Mouse (Mus musculus) lung, postnatal 14 days (tissue): ENCODE measurements at regions not wholly inside any gene's neighbourhood (a gene's known extent, or its start where the extent isn't known, plus 50 kb on each side); places are given as distances from the start of the nearest gene placed in this dataset.
A peak's percentile ranks its signal among the peaks of the same experiment; 100 is the strongest.

ENCODE experiments used
- DNase-seq: peaks from one replicate; pipeline ENCODE4 v3.0.0; 2021

GRCm38 (mm10) chr6:35458250-35458649, 81.4 kb downstream of the Mtpn start:
- no peak for DNase-seq

GRCm38 (mm10) chr6:35445007-35445406, 94.7 kb downstream of the Mtpn start:
- no peak for DNase-seq

- DNase-seq = peak; percentile 52
These were observed 100.4 kb upstream of the Fam180a start for GRCm38 (mm10) chr6:35426301-35426700.

DNA sequence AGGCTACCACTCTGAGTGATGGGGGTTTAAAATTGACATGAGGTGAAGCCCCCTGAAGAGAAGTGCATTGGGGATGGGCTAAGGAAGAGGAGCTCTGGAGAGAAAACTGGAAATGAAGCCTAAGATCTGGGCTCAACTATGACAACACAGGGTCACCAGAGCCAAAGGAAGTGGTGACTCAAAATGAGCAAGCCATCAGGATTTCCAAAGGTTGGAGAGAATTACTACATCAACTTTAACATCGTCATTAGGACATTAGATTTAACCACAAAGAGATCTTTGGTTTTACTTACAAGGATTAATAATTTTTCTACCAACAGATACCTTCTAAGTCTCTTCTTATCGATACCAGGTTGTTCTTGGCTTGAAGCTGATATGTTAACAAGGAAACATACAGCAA, 98.6 kb upstream of the Fam180a start:
- DNase-seq = no peak

- no peak for DNase-seq
These were observed 95.0 kb upstream of the Fam180a start for GRCm38 (mm10) chr6:35420924-35421323.

DNA sequence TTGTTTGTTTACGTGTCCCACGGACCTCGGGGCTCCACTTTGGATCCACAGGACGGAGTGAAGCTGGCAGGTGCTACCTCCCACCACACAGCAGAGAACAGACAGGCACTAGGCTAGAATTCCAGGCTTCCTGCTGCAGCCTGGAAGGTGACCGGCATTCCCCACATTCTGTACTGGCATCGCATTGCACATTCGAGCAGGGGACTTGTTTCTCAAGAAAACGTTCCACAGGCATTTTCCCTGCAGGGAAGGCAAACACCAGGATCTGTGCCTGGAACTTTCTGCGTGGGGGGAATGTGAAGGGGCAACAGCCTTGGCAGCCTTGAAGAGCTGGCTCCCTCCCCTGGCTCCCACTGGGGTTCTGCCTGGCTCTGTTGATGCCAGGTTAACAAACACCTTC, 79.1 kb upstream of the Fam180a start:
- DNase-seq = no peak

DNA sequence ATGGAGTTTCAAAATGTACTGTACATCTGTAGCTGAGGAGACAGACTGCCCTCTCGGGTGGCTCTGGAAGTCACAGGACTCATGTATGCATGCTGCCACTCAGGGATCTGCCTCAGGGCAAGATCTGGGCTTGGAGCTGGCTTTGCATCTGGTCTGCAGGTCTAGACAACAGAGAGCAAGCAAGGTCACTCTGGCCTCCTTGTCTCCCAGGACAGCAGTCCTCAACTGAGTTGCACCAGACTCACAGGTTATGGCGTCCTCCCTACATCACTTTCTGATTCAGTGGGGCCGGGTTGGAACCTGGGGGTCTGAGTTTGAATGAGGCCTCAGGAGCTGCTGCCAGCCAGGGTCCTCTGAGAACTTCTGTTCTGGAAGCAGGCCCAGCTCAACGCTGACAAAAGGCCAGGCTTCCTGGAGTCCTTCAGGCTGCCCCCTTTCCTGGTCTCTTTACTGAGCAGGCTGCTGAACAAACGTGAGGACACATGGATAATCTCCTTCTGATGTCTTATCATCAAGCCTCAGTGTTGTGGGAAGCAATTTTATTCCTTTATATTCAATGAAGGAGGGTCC, 77.5 kb upstream of the Fam180a start:
- DNase-seq = no peak

DNA sequence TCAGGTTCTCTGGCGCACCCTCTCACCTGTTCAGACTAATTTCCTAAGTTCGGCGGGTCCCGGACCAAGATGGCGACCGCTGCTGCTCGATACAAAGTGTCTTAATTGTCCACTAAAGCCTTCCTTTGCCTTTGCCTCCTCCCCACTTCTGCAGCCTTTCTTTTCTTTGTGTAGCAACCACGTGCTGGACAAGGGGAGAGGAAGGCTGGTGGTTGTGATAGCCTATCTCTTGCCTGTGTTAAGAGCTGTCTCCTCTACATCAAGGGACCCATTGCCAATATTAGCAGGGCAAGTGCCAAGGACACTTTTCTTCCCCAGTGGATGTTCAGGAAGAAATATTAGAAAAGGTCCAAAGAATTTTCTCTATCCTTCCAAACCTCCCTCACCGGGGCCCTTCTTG, 69.8 kb upstream of the Fam180a start:
- no peak for DNase-seq

DNA sequence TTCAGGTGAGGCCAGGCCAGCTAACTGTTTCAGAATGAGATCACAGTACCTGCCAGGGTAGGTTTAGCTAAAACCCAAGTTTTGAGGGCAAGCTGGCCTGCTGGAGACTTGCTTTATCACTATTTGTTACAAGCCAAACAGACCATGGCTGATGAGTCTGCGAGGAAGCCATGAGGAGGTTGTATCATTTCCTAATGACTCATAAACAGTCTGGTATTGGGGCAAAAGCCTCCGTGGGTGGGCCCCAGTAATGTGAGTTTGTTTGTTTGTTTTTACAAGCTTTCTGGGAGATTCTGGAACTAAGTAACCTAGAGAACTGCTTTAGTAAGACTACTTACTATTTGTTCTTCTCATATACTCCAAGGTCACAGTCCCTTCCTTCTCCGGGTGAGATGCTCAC, 62.9 kb upstream of the Fam180a start:
- no peak for DNase-seq

DNA sequence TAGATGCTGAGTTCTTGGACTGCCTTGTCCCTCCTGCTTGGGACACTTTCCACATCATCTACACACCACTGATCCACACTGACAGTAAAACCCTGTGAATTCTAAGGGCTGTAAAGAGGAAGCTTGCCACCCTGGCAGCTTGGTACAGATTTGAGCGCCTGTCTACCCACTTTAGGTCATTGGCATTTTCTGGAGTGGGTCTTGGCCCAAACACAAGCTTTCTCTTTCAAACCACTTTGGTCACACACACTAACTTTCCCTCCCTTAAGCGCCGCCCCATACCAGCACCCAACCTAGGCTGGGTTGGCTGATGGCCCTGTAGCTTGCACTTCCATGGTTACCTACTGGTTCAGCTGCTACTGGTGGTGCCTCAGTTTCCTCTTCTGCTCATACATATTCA, 55.6 kb upstream of the Fam180a start:
- no peak for DNase-seq

- DNase-seq = peak; percentile 34
These were observed 55.0 kb upstream of the Fam180a start for GRCm38 (mm10) chr6:35380721-35381466.

DNA sequence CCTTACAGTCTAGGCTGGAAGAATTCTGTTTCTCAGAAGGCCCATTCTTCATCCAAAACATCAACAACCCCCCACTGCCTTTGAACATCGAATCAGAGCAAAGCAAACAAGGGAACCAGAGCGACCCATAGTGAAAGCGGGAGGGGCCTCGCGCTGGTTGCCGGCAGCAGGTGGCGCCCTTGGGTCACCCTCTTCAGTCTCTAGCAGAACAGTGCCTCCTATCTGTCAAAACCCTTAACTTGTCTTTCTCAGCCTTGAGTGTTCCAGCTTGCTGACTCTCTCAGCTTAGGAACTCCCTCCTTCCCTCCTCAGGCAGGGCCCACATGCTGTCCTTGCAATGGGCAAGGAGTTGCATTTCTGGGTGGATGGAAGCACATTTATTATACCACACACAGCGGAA, 53.9 kb upstream of the Fam180a start:
- peak; percentile 80 for DNase-seq

GRCm38 (mm10) chr6:35378851-35379250, 52.9 kb upstream of the Fam180a start:
- DNase-seq = peak; percentile 18

DNA sequence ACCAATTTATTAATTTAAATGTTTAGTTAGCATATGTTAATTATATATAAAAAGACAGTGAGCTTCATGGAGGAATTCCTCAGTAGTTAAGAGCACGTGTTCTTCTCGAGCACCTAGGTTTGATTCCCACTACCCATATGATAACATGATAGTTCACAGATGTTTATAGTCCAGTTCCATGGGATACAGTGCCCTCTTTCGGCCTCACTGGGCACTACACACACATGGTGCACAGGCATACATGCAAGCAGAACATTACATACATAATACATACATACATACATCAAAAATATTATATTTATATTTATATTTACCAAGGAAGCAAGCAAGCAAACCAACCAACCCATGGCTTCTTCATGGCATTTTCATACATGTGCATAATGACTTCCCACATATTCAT, 51.6 kb upstream of the Fam180a start:
- no peak for DNase-seq

DNA sequence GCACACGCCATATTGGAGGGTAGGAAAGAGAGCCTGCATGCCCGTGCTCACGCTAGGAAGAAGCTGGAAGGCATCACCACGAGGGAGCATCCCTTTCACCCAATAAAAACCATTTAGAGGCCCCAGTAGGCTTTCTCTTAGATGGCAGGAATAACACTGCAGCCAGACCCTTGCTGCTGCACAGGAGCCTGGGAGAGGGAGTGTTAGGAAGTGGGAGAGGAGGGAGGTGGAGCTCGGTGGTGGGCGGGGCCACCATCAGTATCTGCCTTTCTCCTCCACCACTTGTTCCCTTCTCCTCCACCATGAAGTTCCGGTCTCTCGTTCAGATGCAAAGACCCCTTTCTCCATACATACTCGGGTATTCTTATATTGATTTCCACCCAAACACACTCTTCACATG, 50.6 kb upstream of the Fam180a start:
- DNase-seq = no peak
